Comparison of ENCODE assay signal across 8 mouse cellular contexts in the genomic region with DNA sequence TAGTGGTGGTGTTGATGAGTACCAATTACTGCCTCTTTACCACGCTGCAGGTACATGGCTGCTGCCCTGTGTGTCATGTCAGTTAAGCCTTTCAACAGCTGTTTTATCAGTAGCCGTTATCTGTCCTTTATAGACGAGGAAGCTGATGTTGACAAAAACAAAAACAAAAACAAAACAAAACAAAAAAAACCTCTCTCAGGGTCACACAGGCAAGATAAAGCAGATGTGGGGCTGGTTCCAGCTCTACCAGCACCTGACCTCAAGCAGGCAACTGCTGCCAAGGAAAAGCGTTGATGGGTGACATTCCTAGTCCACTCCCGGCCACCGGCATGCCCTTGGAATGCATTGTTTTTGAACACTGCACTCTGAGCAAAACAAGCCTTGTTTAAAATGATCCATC.
DNase-seq lines count a peak whose midpoint lies in the region; ATAC-seq and TF ChIP-seq lines count a peak whose summit lies in the region.

No protein-coding gene starts in this region.

- no peaks in the 10 kb centered on the region for H3K9me3 ChIP-seq in kidney, embryonic 16.5 days (ENCODE audit: low read length)

- no peaks in the 10 kb centered on the region for H3K27me3 ChIP-seq in kidney, embryonic 16.5 days (ENCODE audit: insufficient read depth, low read length)
- H3K27me3 ChIP-seq in myocyte (ENCODE audit: control insufficient read depth, insufficient read depth, insufficient read length), result no peaks in the 10 kb centered on the region

- no peak for ATAC-seq in kidney, embryonic 16.5 days (ENCODE audit: low FRiP score, low TSS enrichment)
- no peak for ATAC-seq in inflammation-experienced regulatory T-cells, adult 6 months

- H3K79me2 ChIP-seq in myocyte (ENCODE audit: control insufficient read depth, insufficient read depth), result peaks cover 6% of the 10 kb centered on the region

- H3K4me1 ChIP-seq in kidney, embryonic 16.5 days (ENCODE audit: insufficient read depth, low read length), result peaks cover 51% of the 10 kb centered on the region

- peak overlapping the region; percentile 40; the same call in 1 of the 2 replicates for H3K27ac ChIP-seq in left cerebral cortex, adult 2 months
- H3K27ac ChIP-seq in kidney, embryonic 16.5 days (ENCODE audit: low read length), result peak overlapping the region; percentile 86

- no peak for TF ChIP-seq POLR2A in myocyte (IDR thresholded peaks at IDR 0.05; ENCODE audit: insufficient read length, low read depth)

- no peak overlapping the region for H3ac ChIP-seq in myocyte (ENCODE audit: control insufficient read depth, insufficient read length)

- H3K4me3 ChIP-seq in left cerebral cortex, adult 2 months, result no peak overlapping the region
- H3K4me3 ChIP-seq in kidney, embryonic 16.5 days (ENCODE audit: low read length), result no peak overlapping the region
- H3K4me3 ChIP-seq in myocyte, result no peak overlapping the region

- intact Hi-C loops in left cerebral cortex, adult 2 months (cut with DNase I), result no loop called here

- DNase-seq in left cerebral cortex, adult 2 months (ENCODE audit: extremely low spot score in 1 of 2, low spot score in 2 of 2), result no peak
- no peak for DNase-seq in left cerebral cortex, adult 8-10 months (ENCODE audit: low spot score in 2 of 2)
- DNase-seq in heart, adult 8-10 months (ENCODE audit: low spot score), result peak; percentile 58
- DNase-seq in frontal cortex, postnatal 14 days (ENCODE audit: low spot score in 2 of 2), result no peak
- DNase-seq in thymus, adult 18-20 months, result no peak

- H3K36me3 ChIP-seq in kidney, embryonic 16.5 days (ENCODE audit: insufficient read depth, low read length), result no peaks in the 10 kb centered on the region
- H3K36me3 ChIP-seq in myocyte (ENCODE audit: control insufficient read depth, insufficient read depth), result no peaks in the 10 kb centered on the region

- WGBS in kidney, embryonic 16.5 days, result 18% methylated on average over 6 of the region's 6 CpGs

- TF ChIP-seq CTCF in left cerebral cortex, adult 2 months (IDR thresholded peaks at IDR 0.05), result no peak

- no peak overlapping the region for H3K9ac ChIP-seq in kidney, embryonic 16.5 days (replicated peaks; ENCODE audit: low read length)

- peak overlapping the region; percentile 24 for H3K4me2 ChIP-seq in kidney, embryonic 16.5 days (replicated peaks; ENCODE audit: low read depth, low read length)
- H3K4me2 ChIP-seq in myocyte (ENCODE audit: low read depth), result peak overlapping the region; percentile 71

TF ChIP-seq in myocyte, 11 proteins besides CTCF, POLR2A, EP300 and RAD21:
- TF ChIP-seq MAX (IDR thresholded peaks at IDR 0.05; ENCODE audit: low read depth) (no peak), SRF (IDR thresholded peaks at IDR 0.05; ENCODE audit: control insufficient read depth, insufficient read length, low read depth) (no peak), POLR2AphosphoS2 (IDR thresholded peaks at IDR 0.05; ENCODE audit: insufficient read length, low read depth) (no peak), USF1 (IDR thresholded peaks at IDR 0.05; ENCODE audit: low read depth) (no peak), REST (IDR thresholded peaks at IDR 0.05; ENCODE audit: insufficient read depth, insufficient read length) (no peak), MYOG (IDR thresholded peaks at IDR 0.05; ENCODE audit: control insufficient read depth in 1 of 3, insufficient read depth in 1 of 3, insufficient read length in 2 of 3, low read depth in 2 of 3) (peak in 1 of 3 experiments; percentile 76), MYOD1 (IDR thresholded peaks at IDR 0.05; ENCODE audit: control insufficient read depth in 1 of 3, insufficient read length in 2 of 3, low read depth in 2 of 3) (no peak), CEBPB (IDR thresholded peaks at IDR 0.05; ENCODE audit: insufficient read depth, poor library complexity, severe bottlenecking) (no peak), E2F4 (IDR thresholded peaks at IDR 0.05; ENCODE audit: insufficient read depth) (no peak), TCF12 (IDR thresholded peaks at IDR 0.05; ENCODE audit: insufficient read depth, poor library complexity, severe bottlenecking) (no peak), TCF3 (IDR thresholded peaks at IDR 0.05; ENCODE audit: insufficient read length, low read depth) (peak; percentile 10)
